Mouse (Mus musculus): ENCODE measurements around the gene Tsr1. TPM values are rescaled to one million over a fixed set of nuclear protein-coding genes. Genes with fewer than 3 reads are reported as not detected.
A peak's percentile ranks its signal among the peaks of the same experiment; 100 is the strongest.

Gene Tsr1
- total RNA-seq (2021): 10 to 100 TPM; 28.6 to 30.4 TPM
- long read RNA-seq, experiment 1, transcript Tsr1-201 (15 exons, 3,389 nt): major isoform, 26 of 34 reads
- long read RNA-seq, experiment 1, partial matches to known transcripts: 2 of 34 reads
- long read RNA-seq, experiment 1, other reads (novel, unspliced or antisense): 6 of 34 reads
- long read RNA-seq, experiment 2, transcript Tsr1-201 (15 exons, 3,389 nt): major isoform, 26 of 34 reads
- long read RNA-seq, experiment 2, partial matches to known transcripts: 4 of 34 reads
- long read RNA-seq, experiment 2, other reads (novel, unspliced or antisense): 4 of 34 reads

DNA sequence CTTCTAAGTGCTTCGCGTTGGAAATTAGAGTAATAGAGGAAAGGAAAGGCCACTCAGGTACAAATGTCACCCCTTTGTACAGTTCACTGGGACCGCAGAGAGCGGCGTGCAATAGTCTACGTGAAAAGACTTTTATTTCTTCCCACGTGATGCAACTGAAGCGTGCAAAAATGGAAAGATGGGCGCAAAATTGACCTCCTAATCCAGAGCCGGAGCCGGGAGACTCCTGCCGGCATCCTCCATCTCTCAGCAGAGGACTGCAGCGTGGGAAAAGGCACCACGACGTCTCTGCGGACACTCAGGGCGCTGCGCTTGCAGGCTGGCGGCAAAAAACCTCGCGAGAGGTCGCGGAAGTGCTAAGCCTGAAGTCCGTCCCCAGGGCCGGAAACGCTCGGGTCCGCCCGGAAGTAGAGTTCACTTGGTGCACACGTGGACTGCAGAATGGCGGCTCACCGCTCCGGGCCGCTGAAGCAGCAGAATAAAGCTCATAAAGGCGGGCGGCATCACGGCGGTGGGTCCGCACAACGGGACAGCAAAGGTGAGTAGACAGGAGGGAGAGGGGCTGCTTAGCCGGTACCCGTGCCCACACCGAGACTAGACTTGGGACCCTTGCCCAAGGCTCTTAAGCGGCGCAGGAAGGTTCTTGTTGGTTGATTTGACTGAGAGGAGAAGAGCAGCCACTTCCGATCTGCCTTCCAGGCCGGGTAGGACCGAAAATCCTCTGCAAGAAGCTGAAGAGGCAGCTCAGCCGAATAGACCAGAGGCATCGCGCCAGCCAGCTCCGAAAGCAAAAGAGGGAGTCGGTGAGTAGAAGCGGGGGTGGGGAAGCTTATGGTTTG lies at the start of gene Tsr1:
Gene Tsr1, plus strand, starts transcription at position 394 of the 839 bp plus-strand sequence.
- DNase-seq (ENCODE audit: low spot score in 2 of 2): peak; percentile 85 to 91

GRCm38 (mm10) chr11:74850998-74851661 lies 46.7 kb upstream of the Tsr1 start:
- DNase-seq (ENCODE audit: low spot score in 2 of 2): no peak

GRCm38 (mm10) chr11:74857756-74858155 lies 40.1 kb upstream of the Tsr1 start:
- no peak for DNase-seq (ENCODE audit: low spot score in 2 of 2)

DNA sequence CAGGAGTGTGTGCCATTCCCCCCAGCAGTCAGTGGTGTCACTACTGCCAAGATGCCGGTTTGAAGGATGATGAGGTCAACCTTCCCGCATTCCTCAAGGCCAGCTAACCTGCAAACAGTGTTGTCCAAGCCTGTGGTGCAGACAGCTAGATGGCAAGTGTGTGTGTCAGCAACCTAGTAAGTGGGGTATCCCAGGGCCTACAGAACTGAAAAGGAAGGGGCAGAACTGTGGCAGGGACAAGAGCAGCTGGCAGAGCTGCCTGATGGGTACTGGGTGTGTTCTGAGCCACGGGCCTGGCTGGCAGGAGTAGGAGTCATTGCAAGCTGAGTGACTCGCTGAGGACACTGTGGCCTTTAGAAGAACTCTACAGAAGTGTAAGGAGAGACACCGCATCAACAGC lies 35.7 kb upstream of the Tsr1 start:
- no peak for DNase-seq (ENCODE audit: low spot score in 2 of 2)

DNA sequence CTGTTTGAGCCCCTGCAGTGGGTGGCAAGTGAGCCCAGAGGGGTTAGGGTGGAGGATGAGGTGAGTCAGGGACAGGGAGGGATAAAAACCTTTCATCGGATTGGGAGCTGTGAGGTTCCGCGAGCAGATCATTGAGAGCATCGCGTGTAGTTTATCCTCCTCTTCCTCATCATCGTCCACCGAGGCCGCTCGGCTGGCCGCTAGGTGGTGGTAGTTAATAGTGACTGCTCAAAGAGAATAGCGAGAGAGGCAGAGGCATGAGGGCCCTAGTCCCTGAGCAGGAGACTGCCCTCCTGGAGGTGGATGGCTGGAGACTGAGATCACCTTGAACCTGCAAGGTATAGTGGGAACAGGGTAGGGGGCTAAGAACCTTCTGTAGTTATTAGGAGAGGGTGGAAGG lies 34.4 kb upstream of the Tsr1 start:
- no peak for DNase-seq (ENCODE audit: low spot score in 2 of 2)

GRCm38 (mm10) chr11:74864421-74864820 lies 33.5 kb upstream of the Tsr1 start:
- DNase-seq (ENCODE audit: low spot score in 2 of 2): no peak

GRCm38 (mm10) chr11:74865252-74865651 lies 32.6 kb upstream of the Tsr1 start:
- no peak for DNase-seq (ENCODE audit: low spot score in 2 of 2)

DNA sequence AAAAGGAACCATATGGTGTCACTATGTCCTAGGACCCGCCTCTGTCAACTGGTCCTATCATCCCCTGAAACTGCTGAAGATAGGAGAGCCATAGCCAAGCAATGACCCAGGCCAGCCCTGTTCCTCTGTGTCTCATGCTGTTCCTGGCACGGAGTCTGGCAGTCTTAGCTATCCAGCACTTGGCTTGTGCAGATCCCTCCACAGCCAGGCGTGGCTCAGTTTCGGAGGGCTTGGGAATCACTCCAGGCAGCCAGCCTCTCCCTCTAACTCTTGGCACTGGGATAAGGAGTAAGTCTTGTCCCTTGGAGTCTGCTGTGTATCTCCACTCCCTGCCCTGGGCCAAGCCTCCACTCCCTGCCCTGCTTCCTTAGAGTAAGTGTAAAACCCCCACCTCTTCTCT lies 31.2 kb upstream of the Tsr1 start:
- DNase-seq (ENCODE audit: low spot score in 2 of 2): peak; percentile 70 to 87

DNA sequence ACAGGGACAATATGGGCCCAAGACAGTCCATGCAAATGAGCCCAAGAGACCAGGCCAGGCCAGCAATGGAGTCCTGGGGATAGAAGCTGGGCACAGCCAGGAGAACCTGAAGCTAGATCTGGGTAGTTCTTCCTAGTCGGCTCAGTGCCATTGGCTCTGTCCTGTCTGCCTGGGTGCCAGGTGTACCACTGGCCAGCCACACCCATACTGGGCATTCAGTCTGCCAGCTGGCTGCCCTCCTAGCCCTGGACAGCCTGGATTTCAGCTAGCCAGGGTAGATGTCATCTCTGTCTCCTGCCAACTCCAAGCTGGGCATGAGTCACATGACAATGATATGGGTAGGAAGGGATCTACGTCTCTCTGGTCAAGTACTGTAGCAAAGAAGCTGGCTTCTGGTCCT lies 30.7 kb upstream of the Tsr1 start:
- DNase-seq (ENCODE audit: low spot score in 2 of 2): peak; percentile 52 to 75

- no peak for DNase-seq (ENCODE audit: low spot score in 2 of 2)
These were observed 29.7 kb upstream of the Tsr1 start for GRCm38 (mm10) chr11:74868046-74868760.

GRCm38 (mm10) chr11:74869603-74870002 lies 28.3 kb upstream of the Tsr1 start:
- DNase-seq (ENCODE audit: low spot score in 2 of 2): no peak

DNA sequence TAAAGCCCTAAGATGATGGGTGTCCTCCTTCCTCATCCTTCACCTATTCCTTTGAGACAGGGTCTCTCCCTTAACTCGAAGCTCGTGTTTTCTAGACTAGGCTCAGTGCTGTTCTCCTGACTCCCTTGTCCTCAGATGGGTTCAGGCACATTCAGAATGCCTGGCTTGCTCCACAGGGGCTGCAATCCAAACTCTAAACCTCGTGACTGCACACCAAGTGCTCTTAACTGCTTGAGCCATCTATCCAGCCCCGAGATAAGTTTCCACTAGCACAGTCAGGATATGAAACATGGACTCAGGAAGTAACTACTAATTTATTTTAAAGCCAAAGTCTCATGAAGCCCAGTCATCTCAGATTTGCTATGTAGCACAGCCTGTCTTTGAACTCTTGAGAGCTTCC lies 27.3 kb upstream of the Tsr1 start:
- no peak for DNase-seq (ENCODE audit: low spot score in 2 of 2)

GRCm38 (mm10) chr11:74870991-74871622 lies 26.8 kb upstream of the Tsr1 start:
- DNase-seq (ENCODE audit: low spot score in 2 of 2): no peak

GRCm38 (mm10) chr11:74874630-74875029 lies 23.2 kb upstream of the Tsr1 start:
- DNase-seq (ENCODE audit: low spot score in 2 of 2): no peak

- peak in 1 of 2 experiments; percentile 54 for DNase-seq (ENCODE audit: low spot score in 2 of 2)
These were observed 21.1 kb upstream of the Tsr1 start for GRCm38 (mm10) chr11:74876801-74877200.

GRCm38 (mm10) chr11:74880999-74881398 lies 16.9 kb upstream of the Tsr1 start:
- no peak for DNase-seq (ENCODE audit: low spot score in 2 of 2)

DNA sequence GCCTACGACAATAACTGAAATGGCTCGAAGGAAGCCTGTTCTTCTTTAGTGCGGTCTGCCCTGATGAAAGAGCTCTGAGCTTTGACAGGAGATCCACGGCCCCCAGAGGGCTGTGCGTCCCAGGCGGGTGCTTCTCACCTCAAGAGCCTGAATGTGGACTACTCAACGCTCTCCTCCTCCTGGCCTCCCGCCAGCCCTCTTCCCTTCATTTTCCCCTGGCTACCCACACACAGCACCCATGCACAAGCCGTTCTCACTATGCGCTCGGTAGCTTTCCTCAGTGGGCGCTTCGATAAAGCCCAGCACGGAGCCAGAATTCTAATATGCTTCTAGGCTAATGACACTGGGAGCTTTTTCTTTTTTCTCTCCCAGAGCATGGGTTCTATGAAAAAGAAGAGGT lies 15.9 kb upstream of the Tsr1 start:
- no peak for DNase-seq (ENCODE audit: low spot score in 2 of 2)

DNA sequence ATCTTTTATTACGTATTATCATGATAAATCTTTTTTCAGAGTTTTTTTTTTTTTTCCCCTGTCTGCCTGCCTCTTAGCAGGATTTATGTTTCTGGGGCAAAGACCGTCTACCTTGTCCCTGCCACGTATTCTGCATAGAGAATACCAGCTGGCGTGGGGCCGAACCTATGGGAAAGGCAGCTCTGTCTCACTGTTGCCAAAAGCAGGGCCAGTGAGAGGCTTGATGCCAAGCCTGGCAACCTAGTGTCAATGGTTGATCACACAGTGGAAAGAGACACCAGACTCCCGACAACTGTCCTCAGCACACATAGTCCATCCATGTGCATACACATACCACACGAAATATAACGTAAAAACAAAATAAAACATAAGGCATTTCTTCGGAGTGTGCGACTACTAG lies 14.8 kb upstream of the Tsr1 start:
- no peak for DNase-seq (ENCODE audit: low spot score in 2 of 2)

DNA sequence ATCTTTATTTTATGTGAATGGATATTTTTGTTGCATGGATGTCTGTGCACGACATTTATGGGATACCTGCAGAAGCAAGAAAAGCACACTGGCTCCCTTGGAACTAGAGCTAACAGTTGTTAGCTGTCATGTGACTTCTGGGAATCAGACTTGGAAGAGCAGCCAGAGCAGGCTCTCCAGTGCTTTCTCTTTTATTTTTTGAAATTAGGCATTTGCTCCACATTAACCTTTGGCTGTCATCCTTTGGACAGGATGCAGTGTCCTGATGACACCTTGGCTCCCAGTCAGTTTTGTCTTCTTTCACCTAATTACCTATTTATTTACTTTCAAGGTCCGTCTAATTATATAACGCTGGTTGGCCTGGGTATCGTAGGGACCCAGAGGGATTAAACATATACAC lies 3.3 kb upstream of the Tsr1 start:
- no peak for DNase-seq (ENCODE audit: low spot score in 2 of 2)

GRCm38 (mm10) chr11:74895980-74896900 lies 1.6 kb upstream of the Tsr1 start:
- DNase-seq (ENCODE audit: low spot score in 2 of 2): peak; percentile 35 to 62

Measured in gastrocnemius, postnatal 4 days (tissue).